Mouse (Mus musculus) liver, embryonic 16.5 days (tissue): ENCODE results near the gene Myrf. TPM values are rescaled to one million over a fixed set of nuclear protein-coding genes. Genes with fewer than 3 reads are reported as not detected.

Source experiments
- ATAC-seq: fragments of 200-750 bp; cut with Nextera tagmentation; 2 replicates; pipeline ENCODE4 v1.8.0; 2017; ENCODE audit warnings: low read depth, mild to moderate bottlenecking, moderate number of reproducible peaks, moderate library complexity
- H3K27ac ChIP-seq: fragments of 300-500 bp; sonication (generic); 2 replicates; pipeline ENCODE4 v1.5.1; 2014; ENCODE audit warnings: mild to moderate bottlenecking, low read length
- H3K27me3 ChIP-seq: fragments of 300-500 bp; sonication (generic); 2 replicates; pipeline ENCODE4 v1.6.1; 2014; ENCODE audit warnings: low read depth, low read length, mixed read lengths; ENCODE audit not compliant: control insufficient read depth, insufficient read depth
- H3K36me3 ChIP-seq: fragments of 300-500 bp; sonication (generic); 2 replicates; pipeline ENCODE4 v1.6.1; 2014; ENCODE audit warnings: mild to moderate bottlenecking; ENCODE audit not compliant: control insufficient read depth, insufficient read depth
- H3K4me1 ChIP-seq: fragments of 300-500 bp; sonication (generic); 2 replicates; pipeline ENCODE4 v1.6.1; 2014; ENCODE audit warnings: low read depth, low read length, mixed read lengths; ENCODE audit not compliant: control insufficient read depth
- H3K4me2 ChIP-seq: fragments of 300-500 bp; sonication (generic); 2 replicates; pipeline ENCODE4 v1.6.1; 2014; ENCODE audit warnings: low read depth, low read length, mixed read lengths
- H3K4me3 ChIP-seq: fragments of 300-500 bp; sonication (generic); 2 replicates; pipeline ENCODE4 v1.5.1; 2014; ENCODE audit warnings: low read depth, mild to moderate bottlenecking, low read length
- H3K9ac ChIP-seq: fragments of 300-500 bp; sonication (generic); 2 replicates; pipeline ENCODE4 v1.6.1; 2014; ENCODE audit warnings: low read depth, low read length
- H3K9me3 ChIP-seq: fragments of 300-500 bp; sonication (generic); replicated peaks from 2 replicates; pipeline ENCODE4 v1.6.1; 2016; ENCODE audit warnings: low read length; ENCODE audit not compliant: control insufficient read depth
- WGBS: fragments of 180-500 bp; shearing (Covaris S2); extraction: QIAGEN DNeasy Blood & Tissue Kit; methylation state at CpG from one replicate; pipeline ENCODE4 v1.1.7; 2014; ENCODE audit not compliant: insufficient replicate concordance; 5-methylcytosine and 5-hydroxymethylcytosine counted together
- polyA plus RNA-seq: library from polyadenylated mRNA; unstranded; fragments of >200 nt; fragmentation: Nextera tagmentation; extraction: Ambion mirVana; gene quantifications from 2 replicates; pipeline ENCODE4 v1.2.1, GENCODE M21; 2015

Gene Myrf
- polyA plus RNA-seq, 1 experiment from 2014 or later: 3.9 TPM

DNA sequence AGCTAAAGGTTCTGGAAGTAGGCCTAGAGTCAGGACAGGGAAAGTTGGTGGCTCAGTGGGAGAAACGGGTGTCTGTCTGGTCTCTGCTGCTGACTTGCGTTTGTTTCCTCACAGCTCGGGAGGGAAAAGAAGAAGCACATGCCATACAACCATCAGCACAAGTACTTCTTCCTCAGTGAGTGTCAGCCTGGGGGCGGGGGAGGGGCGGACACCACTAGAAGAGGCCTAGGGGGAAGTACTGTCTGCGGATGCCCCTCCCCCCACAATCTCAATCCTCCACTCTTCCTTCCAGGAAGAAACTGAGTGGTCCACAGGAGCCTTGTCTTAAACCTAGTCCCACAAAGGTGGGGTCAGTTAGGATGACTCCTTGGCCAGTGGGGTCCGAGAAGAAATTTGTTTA is 49.2 kb downstream of the Myrf start:
- Histone ChIP-seq H3K4me2 (no peak overlapping the region), H3K9ac (no peak overlapping the region), H3K4me1 (peaks cover 9% of the 10 kb centered on the region), H3K27ac (peak overlapping the region; percentile 33; the same call in 1 of the 2 replicates), H3K9me3 (no peaks in the 10 kb centered on the region), H3K4me3 (no peak overlapping the region), H3K36me3 (peaks cover 63% of the 10 kb centered on the region), H3K27me3 (no peaks in the 10 kb centered on the region)
- peak; percentile 12; the same call in 1 of the 2 replicates for ATAC-seq
- WGBS: 35% methylated on average over 7 of the region's 7 CpGs

DNA sequence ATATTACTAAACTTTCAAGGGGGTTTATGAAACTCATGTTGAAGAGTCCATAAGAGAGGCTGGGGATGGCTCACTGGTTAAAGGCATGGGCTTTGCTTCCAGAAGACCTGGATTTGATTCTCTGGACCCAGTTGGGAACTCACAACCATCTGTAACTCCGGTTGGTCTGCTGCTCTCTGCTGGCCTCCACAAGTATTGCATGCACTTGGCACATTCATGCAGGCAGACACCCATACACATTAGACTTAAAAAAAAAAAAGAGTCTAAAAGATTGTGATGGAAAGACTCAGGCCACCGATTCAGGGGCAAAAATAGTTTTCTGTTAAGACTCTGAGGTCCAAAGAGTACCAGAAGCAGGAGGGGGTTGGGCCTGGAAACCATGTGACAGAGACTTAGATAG is 49.8 kb downstream of the Myrf start:
- WGBS: 26% methylated on average over 2 of the region's 2 CpGs
- no peak overlapping the region for H3K4me3 ChIP-seq
- H3K27ac ChIP-seq: peak overlapping the region; percentile 33; the same call in 1 of the 2 replicates
- H3K36me3 ChIP-seq: peaks cover 60% of the 10 kb centered on the region
- no peak overlapping the region for H3K9ac ChIP-seq
- no peaks in the 10 kb centered on the region for H3K9me3 ChIP-seq
- H3K4me2 ChIP-seq: no peak overlapping the region
- ATAC-seq: no peak
- no peaks in the 10 kb centered on the region for H3K27me3 ChIP-seq
- peaks cover 10% of the 10 kb centered on the region for H3K4me1 ChIP-seq

DNA sequence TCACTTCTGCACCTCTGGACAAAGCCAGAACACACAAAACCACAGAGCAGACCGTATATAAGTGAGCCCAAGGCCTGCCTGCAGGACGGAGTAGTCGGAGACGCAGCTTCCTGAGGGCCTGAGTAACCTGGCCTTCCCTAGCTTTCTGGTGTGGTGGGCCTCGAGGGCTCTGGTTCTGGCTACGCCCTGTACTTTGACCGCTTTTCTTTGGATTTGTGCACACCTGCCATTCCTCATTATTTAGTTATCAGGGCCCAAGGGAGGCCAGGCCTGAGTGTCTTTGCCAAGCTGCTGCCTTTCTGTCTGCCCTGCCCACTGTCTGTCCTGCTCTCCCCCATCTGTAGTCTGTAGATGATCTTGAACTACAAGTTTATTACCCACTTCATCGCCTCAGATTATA is 50.6 kb downstream of the Myrf start:
- Histone ChIP-seq H3K4me2 (no peak overlapping the region), H3K4me1 (peaks cover 12% of the 10 kb centered on the region), H3K27me3 (no peaks in the 10 kb centered on the region), H3K9ac (no peak overlapping the region), H3K27ac (no peak overlapping the region; the same call in 1 of the 2 replicates), H3K4me3 (no peak overlapping the region), H3K36me3 (peaks cover 58% of the 10 kb centered on the region), H3K9me3 (no peaks in the 10 kb centered on the region)
- ATAC-seq: no peak
- 86% methylated on average over 8 of the region's 8 CpGs for WGBS

DNA sequence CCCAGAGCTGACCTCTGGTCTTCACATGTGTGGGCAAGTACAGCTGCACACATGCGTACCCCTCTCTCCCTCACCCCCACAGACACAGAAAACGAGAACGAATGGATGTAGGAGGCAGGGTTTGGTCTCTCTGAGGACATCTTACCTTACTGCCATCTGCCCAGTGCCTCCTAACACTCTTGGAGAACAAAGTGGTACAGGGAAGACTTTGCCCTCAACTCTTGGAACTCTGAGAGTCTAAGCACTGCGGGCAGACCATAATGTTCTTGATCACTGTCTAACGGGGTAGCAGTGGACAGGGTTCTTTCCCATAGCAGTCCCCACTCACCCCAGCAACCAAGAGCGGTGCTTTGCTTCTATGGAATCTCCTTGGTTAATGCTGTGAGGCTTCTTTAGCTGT is 51.5 kb downstream of the Myrf start:
- Histone ChIP-seq H3K4me2 (no peak overlapping the region), H3K4me3 (no peak overlapping the region), H3K9me3 (no peaks in the 10 kb centered on the region), H3K27me3 (no peaks in the 10 kb centered on the region), H3K36me3 (peaks cover 49% of the 10 kb centered on the region), H3K9ac (no peak overlapping the region), H3K4me1 (peaks cover 18% of the 10 kb centered on the region), H3K27ac (no peak overlapping the region)
- ATAC-seq: no peak
- WGBS: 88% methylated on average over 6 of the region's 6 CpGs

DNA sequence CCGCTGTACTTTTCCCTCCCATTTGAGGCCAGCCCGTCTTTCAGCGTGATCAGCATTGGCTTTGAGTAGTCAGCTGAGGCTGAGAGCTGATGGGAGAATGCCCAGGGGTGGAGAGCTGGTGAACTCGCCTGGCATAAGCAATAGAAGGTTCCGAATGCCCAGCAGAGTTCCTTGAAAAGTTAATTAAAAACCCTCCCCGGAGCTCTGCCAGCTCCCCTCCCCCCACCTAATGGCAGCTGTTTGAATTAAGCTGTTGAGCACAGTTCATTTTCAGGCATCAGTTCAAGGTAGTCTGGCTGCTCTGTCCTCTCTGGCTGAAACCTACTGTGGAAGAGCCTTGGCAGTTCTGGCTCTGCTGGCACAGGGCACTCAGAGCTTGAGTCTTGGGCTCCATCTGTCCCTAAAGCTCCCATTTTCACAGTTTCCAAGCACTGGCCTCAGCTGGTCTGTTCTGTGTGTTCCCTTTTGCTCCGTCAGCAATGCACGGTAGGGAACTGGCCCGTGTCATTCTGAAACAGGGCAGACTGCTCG is 52.2 kb downstream of the Myrf start:
- no peaks in the 10 kb centered on the region for H3K9me3 ChIP-seq
- H3K27me3 ChIP-seq: no peaks in the 10 kb centered on the region
- no peak overlapping the region for H3K9ac ChIP-seq
- peaks cover 42% of the 10 kb centered on the region for H3K36me3 ChIP-seq
- WGBS: 84% methylated on average over 10 of the region's 10 CpGs
- H3K27ac ChIP-seq: no peak overlapping the region
- no peak for ATAC-seq
- peaks cover 21% of the 10 kb centered on the region for H3K4me1 ChIP-seq
- no peak overlapping the region for H3K4me3 ChIP-seq
- H3K4me2 ChIP-seq: no peak overlapping the region

DNA sequence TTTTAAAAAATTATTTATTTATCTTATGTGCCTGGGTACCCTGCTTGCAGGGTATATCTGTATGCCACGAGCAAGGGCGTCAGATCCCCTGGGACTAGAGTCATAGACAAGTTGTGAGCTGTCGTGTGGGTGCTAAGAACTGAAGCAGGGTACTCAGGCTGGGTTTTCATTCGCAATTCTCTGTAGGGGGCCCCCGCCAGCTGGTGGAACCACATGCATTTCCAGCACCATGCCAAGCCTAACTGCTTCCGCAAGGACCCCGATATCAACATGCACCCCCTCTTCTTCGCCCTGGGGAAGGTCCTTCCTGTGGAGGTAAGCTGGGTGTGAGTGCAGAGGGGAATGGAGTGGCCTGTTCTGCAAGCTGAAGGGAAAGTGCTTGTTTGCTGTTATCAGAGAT is 54.0 kb downstream of the Myrf start:
- no peak for ATAC-seq
- WGBS: 87% methylated on average over 8 of the region's 8 CpGs
- H3K4me1 ChIP-seq: peaks cover 29% of the 10 kb centered on the region
- no peak overlapping the region for H3K9ac ChIP-seq
- no peak overlapping the region for H3K4me3 ChIP-seq
- H3K27me3 ChIP-seq: no peaks in the 10 kb centered on the region
- no peak overlapping the region for H3K4me2 ChIP-seq
- no peaks in the 10 kb centered on the region for H3K9me3 ChIP-seq
- H3K36me3 ChIP-seq: peaks cover 38% of the 10 kb centered on the region
- H3K27ac ChIP-seq: no peak overlapping the region

DNA sequence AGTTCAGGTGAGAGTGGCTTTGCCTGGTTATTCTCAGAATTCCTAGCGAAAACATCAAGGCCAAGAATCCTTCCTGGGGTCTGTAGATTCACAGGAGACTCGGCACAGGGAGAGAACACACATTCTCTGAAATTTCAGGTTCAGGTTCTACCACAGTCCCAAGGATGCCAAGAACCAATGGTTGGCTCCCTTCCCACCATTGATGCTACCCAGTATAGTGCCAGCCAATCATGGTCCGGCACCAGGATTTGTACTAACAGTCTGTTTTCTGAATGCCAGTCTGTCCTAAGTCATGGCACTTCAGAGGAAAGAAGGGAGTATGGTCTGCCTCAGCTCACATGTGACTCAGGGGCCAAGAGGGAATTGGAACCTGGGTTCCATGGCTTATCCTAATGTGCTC is 54.7 kb downstream of the Myrf start:
- no peak overlapping the region for H3K27ac ChIP-seq
- WGBS: 90% methylated on average over 3 of the region's 3 CpGs
- H3K4me3 ChIP-seq: no peak overlapping the region
- no peaks in the 10 kb centered on the region for H3K9me3 ChIP-seq
- peaks cover 33% of the 10 kb centered on the region for H3K36me3 ChIP-seq
- H3K9ac ChIP-seq: no peak overlapping the region
- no peaks in the 10 kb centered on the region for H3K27me3 ChIP-seq
- H3K4me1 ChIP-seq: peaks cover 26% of the 10 kb centered on the region
- no peak overlapping the region for H3K4me2 ChIP-seq
- ATAC-seq: no peak

DNA sequence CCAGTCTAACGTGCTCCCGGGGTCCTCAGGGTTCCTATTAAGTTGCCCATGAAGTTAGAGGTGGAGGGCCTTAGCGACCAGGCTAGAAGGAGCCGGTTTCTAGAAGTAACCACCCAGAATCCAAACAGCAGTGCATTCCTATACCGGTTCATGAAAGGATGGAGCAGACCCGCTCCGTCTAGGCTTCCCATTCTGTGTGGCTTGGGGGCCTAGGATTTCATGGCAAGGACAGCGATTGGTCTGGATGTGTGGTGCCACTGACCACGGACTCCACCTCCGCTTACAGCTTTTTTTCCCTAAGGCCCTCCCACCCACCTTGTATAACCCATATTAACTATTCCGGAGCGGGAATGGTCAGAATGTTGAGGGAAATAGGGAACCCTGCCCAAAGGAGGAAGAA is 56.5 kb downstream of the Myrf start:
- H3K36me3 ChIP-seq: peaks cover 21% of the 10 kb centered on the region

DNA sequence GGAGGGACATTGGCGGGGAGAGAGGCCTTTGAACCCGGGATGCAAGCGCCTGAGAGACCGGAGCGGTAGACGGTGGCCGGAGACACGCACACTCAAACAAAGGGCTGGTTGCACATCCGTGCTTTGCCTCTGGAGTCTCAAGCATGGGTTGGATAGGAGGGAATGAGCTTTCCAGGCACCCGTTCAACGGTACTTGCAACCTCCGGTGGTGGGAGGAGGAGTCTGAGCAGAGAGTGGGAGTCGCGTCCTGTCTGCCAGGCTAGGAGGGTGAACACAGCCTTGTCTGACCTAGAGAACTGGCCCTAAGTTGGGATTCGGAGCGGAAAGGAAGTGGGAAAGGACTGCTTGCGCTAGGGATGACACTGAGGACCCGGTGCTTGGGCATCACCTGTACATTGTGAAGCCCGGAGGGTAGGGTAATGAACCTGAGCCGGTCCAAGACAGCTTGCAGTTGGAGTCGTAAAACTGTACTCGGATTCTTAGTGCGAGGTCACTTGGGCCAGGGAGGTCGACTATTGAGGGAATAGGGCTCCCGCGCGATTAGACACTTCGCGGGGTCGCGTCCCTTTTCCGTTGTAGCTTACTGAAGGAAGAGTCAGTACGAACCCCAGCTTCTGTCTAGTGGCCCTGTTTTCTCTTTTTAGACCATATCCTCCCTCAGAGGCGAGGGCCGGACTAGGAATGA is 57.1 kb downstream of the Myrf start:
- H3K27ac ChIP-seq: peak overlapping the region; percentile 91
- 2% methylated on average over 35 of the region's 35 CpGs for WGBS
- H3K9me3 ChIP-seq: no peaks in the 10 kb centered on the region; the same call in 1 of the 2 replicates
- H3K4me2 ChIP-seq: peak overlapping the region; percentile 91
- peaks cover 22% of the 10 kb centered on the region for H3K4me1 ChIP-seq
- peak overlapping the region; percentile 96 for H3K4me3 ChIP-seq
- ATAC-seq: peak; percentile 60
- peak overlapping the region; percentile 82 for H3K9ac ChIP-seq
- no peaks in the 10 kb centered on the region for H3K27me3 ChIP-seq
- peaks cover 16% of the 10 kb centered on the region for H3K36me3 ChIP-seq

More for the DNA sequence above, 56.5 kb downstream of the Myrf start:
- peaks cover 22% of the 10 kb centered on the region for H3K4me1 ChIP-seq
- no peaks in the 10 kb centered on the region for H3K27me3 ChIP-seq
- peak overlapping the region; percentile 82 for H3K9ac ChIP-seq
- H3K4me3 ChIP-seq: peak overlapping the region; percentile 96
- WGBS: 42% methylated on average over 12 of the region's 12 CpGs
- H3K9me3 ChIP-seq: no peaks in the 10 kb centered on the region
- H3K4me2 ChIP-seq: peak overlapping the region; percentile 91
- ATAC-seq: peak; percentile 14; the same call in 1 of the 2 replicates
- H3K27ac ChIP-seq: peak overlapping the region; percentile 91
